Mouse (Mus musculus) CD4-positive, CD25-positive, alpha-beta regulatory T cell, adult 9 weeks (primary cell): ENCODE results near the gene Stat2. TPM values are rescaled to one million over a fixed set of nuclear protein-coding genes. Genes with fewer than 3 reads are reported as not detected.

Source experiments
- polyA plus RNA-seq: library from polyadenylated mRNA; unstranded; fragments of 100-300 nt; shearing (Covaris generic); gene quantifications from one replicate; pipeline ENCODE4 v1.2.1, GENCODE M21; 2017

The Stat2 gene
- 95.2 TPM for polyA plus RNA-seq

GRCm38 (mm10) chr10:128270287-128270841, at the start of gene Stat2:
Stat2 (plus strand) TSS chr10:128270559.

GRCm38 (mm10) chr10:128225538-128225937, 44.8 kb upstream of the Stat2 start, which contains the start of gene Mip:
Mip (plus strand) TSS chr10:128225838.

DNA sequence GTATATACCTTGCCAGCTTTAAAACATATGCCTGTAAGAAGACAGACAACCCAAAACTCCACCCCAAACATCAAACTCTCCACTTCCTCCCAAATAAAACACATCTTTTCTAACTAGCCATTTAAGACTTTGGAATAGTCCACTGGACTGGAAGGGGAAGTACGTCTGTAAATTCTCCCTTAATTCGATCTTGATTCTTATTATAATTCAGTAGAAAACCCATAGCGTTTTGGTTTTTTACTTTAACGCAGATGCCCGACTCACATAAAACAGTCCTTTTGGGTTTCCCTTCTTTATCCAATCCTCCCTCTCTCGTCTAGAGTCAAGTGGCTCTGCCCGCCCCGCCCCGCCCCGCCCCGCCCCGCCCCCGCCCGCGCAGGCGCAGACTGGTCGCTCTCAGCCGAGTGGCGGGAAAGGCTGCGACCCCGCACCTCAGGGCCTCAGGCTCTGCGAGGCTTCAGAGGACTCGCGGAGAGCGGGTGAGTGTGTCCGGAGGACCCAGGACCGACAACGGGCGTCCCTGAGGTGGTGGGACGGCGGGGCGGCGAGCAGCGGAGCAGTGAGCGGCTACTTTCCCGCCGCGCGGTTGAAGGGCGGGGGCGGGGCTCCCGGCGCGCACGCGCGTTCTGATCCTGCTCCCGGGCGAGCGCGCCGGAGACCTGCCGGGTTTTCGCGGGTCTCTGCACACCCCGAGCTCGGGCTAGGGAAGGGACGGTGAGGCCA, 38.5 kb upstream of the Stat2 start, which contains the start of gene Timeless:
Timeless (plus strand) TSS at position 369 of the 723 bp plus-strand sequence.

DNA sequence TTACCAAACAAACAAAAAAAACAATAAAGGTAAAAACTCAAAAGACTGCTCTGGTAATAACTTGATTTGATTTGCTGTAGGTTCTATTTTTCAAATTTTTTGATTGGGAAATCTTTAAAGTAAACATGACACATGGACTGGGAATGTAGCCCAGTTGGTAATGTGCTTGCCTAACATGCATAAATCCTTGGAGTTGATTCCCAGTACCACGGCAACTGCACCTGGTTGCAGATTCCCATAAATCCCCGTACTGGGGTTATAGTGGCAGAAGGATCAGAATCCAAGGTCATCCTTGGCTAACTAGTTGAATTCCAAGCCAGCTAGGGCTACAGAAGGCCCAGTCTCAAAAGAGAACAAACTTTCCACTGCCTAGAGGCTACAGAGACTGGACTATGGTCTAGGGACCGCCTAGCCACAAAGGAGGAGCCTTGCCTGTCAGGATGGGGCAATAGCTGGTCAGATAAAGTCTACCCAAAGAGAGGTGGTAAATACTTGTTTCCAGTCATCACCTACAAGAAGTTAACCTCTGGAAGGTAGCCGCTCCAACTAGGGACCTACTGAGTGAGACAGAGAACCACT, 16.6 kb upstream of the Stat2 start, which contains the start of gene Apon:
Apon (plus strand) TSS at position 420 of the 579 bp plus-strand sequence.

GRCm38 (mm10) chr10:128268371-128268770, 2.0 kb upstream of the Stat2 start, which contains the start of gene Apof:
Apof (plus strand) TSS chr10:128268671.

DNA sequence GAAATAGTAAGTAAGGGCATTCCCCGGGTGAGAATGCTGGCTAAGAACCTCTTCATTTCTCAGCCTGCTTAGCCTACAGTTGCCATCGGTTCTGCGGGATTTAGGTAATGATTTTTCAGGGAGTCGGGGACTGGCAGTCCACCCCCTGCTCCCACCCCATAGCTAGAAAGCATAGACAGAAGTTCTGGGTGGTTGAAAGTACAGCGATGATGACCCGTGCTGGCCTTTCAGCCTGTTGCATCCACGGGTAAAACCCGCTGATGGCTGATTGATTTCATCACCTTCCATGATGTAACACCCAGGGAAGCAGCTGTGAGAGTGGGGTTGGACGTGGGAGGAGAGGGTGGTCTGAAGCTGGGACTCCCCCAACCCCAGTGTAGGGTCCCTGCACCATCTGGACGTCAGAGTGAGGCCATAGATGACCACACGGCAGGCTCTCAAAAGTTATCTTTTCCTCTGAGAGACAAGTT, 28.4 kb downstream of the Stat2 start, which contains the start of gene Il23a:
Il23a (minus strand) TSS at position 51 of the 470 bp plus-strand sequence.

DNA sequence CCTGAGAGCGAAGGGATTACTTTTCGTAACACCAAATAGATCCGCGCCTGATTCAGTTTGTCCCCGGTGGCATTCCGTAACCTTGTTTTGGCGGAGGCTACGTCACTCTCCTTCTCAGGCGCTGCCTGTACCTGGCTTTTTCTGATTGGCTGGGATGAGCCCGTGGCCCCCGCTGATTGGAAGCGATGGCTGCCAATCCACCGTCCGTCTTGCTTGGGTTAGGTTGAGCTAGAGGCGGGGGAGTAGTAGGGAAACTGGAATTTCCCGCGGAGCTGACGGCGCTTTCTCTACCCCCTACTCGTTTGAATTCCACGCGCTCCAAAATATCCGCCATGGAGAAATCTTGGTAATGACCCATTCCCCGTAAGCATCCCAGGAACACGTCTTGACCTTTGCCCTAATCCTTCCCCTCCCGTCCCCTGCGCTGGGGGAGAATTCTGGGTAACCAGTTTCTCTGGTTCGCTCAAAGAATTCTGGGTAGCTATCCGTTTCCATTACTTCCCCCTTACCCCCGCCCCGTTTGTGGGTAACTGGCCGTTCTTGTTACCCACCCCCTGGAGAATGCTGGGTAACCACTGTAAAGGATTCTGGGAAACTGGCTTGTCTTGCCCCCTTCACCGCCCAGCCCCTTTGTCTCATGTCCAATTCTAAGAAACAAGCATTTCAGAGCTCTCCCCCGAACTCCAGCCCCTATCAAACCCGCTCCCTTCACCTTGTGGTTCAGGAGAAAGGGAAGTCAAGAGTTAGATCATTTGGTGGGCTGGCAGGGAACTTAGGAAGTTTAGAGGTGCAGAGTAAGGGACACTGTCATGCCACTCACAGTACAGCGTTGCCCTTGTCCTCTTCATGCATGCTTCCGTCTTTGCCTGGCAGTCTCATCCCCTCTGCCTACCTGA, 33.0 kb downstream of the Stat2 start, which contains the start of gene Pan2:
Pan2 (plus strand) TSS at position 210 of the 896 bp plus-strand sequence.

GRCm38 (mm10) chr10:128322141-128323108, 52.1 kb downstream of the Stat2 start, which contains the start of gene Cnpy2:
Cnpy2 (plus strand) TSS chr10:128322459.

GRCm38 (mm10) chr10:128337306-128338181, 67.2 kb downstream of the Stat2 start, which contains the start of gene Cs:
Cs (plus strand) TSS chr10:128337734.

Other genes with a start within 250 kb of the Stat2 start
- gene Naca, start 235.0 kb upstream of the Stat2 start, polyA plus RNA-seq: 671 TPM
- 53.7 TPM for gene Ptges3, start 211.6 kb upstream of the Stat2 start, polyA plus RNA-seq
- 995 TPM for gene Atp5b, start 187.3 kb upstream of the Stat2 start, polyA plus RNA-seq
- 85.4 TPM for gene Baz2a, start 179.0 kb upstream of the Stat2 start, polyA plus RNA-seq
- 35.9 TPM for gene Rbms2, start 90.3 kb upstream of the Stat2 start, polyA plus RNA-seq
- gene Gls2, start 76.1 kb upstream of the Stat2 start, polyA plus RNA-seq: 0.33 TPM
- gene Spryd4, start 58.8 kb upstream of the Stat2 start, polyA plus RNA-seq: 19.0 TPM
- not detected for gene Mip, start 44.7 kb upstream of the Stat2 start, polyA plus RNA-seq
- 30.7 TPM for gene Timeless, start 38.5 kb upstream of the Stat2 start, polyA plus RNA-seq
- not detected for gene Apon, start 16.5 kb upstream of the Stat2 start, polyA plus RNA-seq
- not detected for gene Apof, start 1.9 kb upstream of the Stat2 start, polyA plus RNA-seq
- not detected for gene Il23a, start 28.2 kb downstream of the Stat2 start, polyA plus RNA-seq
- gene Pan2, start 32.8 kb downstream of the Stat2 start, polyA plus RNA-seq: 51.5 TPM
- gene Cnpy2, start 51.9 kb downstream of the Stat2 start, polyA plus RNA-seq: 154 TPM
- 182 TPM for gene Cs, start 67.2 kb downstream of the Stat2 start, polyA plus RNA-seq
- 14.7 TPM for gene Coq10a, start 98.4 kb downstream of the Stat2 start, polyA plus RNA-seq
- 1.5 TPM for gene Ankrd52, start 106.6 kb downstream of the Stat2 start, polyA plus RNA-seq
- gene Slc39a5, start 130.7 kb downstream of the Stat2 start, polyA plus RNA-seq: not detected
- 131 TPM for gene Nabp2, start 140.9 kb downstream of the Stat2 start, polyA plus RNA-seq
- gene Rnf41, start 141.1 kb downstream of the Stat2 start, polyA plus RNA-seq: 50.5 TPM
- 134 TPM for gene Smarcc2, start 188.7 kb downstream of the Stat2 start, polyA plus RNA-seq
- 1,630 TPM for gene Myl6, start 223.6 kb downstream of the Stat2 start, polyA plus RNA-seq
- 4.7 TPM for gene Myl6b, start 228.1 kb downstream of the Stat2 start, polyA plus RNA-seq